Mouse (Mus musculus) embryo, embryonic 10.5 days (tissue): ENCODE results near the gene Sp110.
"Not testable (repeated sequence)": the region's sequence is repeated elsewhere in the genome, so short reads cannot be mapped to it uniquely, and the experiment has no call there.

ENCODE experiments used
- DNase-seq: peaks from one replicate; pipeline ENCODE4 v3.0.0-alpha.2; 2015; ENCODE audit warnings: low spot score

The Sp110 gene

GRCm38 (mm10) chr1:85546442-85546841 lies 52.2 kb downstream of the Sp110 start:
- not testable (repeated sequence) for DNase-seq

- not testable (repeated sequence) for DNase-seq
Measured at GRCm38 (mm10) chr1:85543818-85544217, 54.8 kb downstream of the Sp110 start.

- DNase-seq = not testable (repeated sequence)
Measured at GRCm38 (mm10) chr1:85528451-85529110, 70.0 kb downstream of the Sp110 start.
